Mouse (Mus musculus) stomach, postnatal 0 days (tissue): ENCODE results near the gene Rhebl1. TPM values are rescaled to one million over a fixed set of nuclear protein-coding genes. Genes with fewer than 3 reads are reported as not detected.
A peak's percentile ranks its signal among the peaks of the same experiment; 100 is the strongest.

Source experiments
- ATAC-seq: fragments of 200-750 bp; cut with Nextera tagmentation; 2 replicates; pipeline ENCODE4 v1.8.0; 2017; ENCODE audit not compliant: low FRiP score, low TSS enrichment
- DNase-seq: peaks from one replicate; pipeline ENCODE4 v3.0.0-alpha.2; 2016; ENCODE audit warnings: low spot score
- H3K27ac ChIP-seq: fragments of 300-500 bp; sonication (generic); replicated peaks from 2 replicates; pipeline ENCODE4 v1.5.1; 2014; ENCODE audit warnings: mild to moderate bottlenecking, control low read depth
- H3K27me3 ChIP-seq: fragments of 300-500 bp; sonication (generic); 2 replicates; pipeline ENCODE4 v1.6.1; 2014; ENCODE audit warnings: low read length; ENCODE audit not compliant: control insufficient read depth, insufficient read depth
- H3K36me3 ChIP-seq: fragments of 300-500 bp; sonication (generic); 2 replicates; pipeline ENCODE4 v1.6.1; 2014; ENCODE audit warnings: low read length, mixed read lengths; ENCODE audit not compliant: control insufficient read depth, insufficient read depth
- H3K4me1 ChIP-seq: fragments of 300-500 bp; sonication (generic); replicated peaks from 2 replicates; pipeline ENCODE4 v1.6.1; 2014; ENCODE audit warnings: antibody characterized with exemption; ENCODE audit not compliant: control insufficient read depth, insufficient read depth
- H3K4me2 ChIP-seq: fragments of 300-500 bp; sonication (generic); replicated peaks from 2 replicates; pipeline ENCODE4 v1.6.1; 2014; ENCODE audit warnings: low read depth, mild to moderate bottlenecking, control low read depth, moderate library complexity
- H3K4me3 ChIP-seq: fragments of 300-500 bp; sonication (generic); 2 replicates; pipeline ENCODE4 v1.5.1; 2014; ENCODE audit warnings: low read depth, low read length, control low read depth
- H3K9ac ChIP-seq: fragments of 300-500 bp; sonication (generic); 2 replicates; pipeline ENCODE4 v1.6.1; 2014; ENCODE audit warnings: mild to moderate bottlenecking, low read length, control low read depth, mixed read lengths
- H3K9me3 ChIP-seq: fragments of 300-500 bp; sonication (generic); 2 replicates; pipeline ENCODE4 v1.6.1; 2016; ENCODE audit warnings: low read length; ENCODE audit not compliant: control insufficient read depth
- CTCF ChIP-seq: IDR thresholded peaks from 2 replicates; pipeline ENCODE4 v1.5.1; 2016; ENCODE audit warnings: antibody characterized with exemption, low read depth, mild to moderate bottlenecking, moderate library complexity
- EP300 ChIP-seq: optimal IDR thresholded peaks from 2 replicates; pipeline ENCODE3; 2016; ENCODE audit warnings: antibody characterized with exemption
- WGBS: fragments of 180-500 bp; shearing (Covaris S2); extraction: QIAGEN DNeasy Blood & Tissue Kit; methylation state at CpG from one replicate; pipeline ENCODE4 v1.1.7; 2014; 5-methylcytosine and 5-hydroxymethylcytosine counted together
- polyA plus RNA-seq: library from polyadenylated mRNA; unstranded; fragments of >200 nt; fragmentation: Nextera tagmentation; extraction: Ambion mirVana; gene quantifications from 2 replicates; pipeline ENCODE4 v1.2.1, GENCODE M21; 2015

Rhebl1 gene
- polyA plus RNA-seq, 1 experiment from 2014 or later = 4.1 TPM

DNA sequence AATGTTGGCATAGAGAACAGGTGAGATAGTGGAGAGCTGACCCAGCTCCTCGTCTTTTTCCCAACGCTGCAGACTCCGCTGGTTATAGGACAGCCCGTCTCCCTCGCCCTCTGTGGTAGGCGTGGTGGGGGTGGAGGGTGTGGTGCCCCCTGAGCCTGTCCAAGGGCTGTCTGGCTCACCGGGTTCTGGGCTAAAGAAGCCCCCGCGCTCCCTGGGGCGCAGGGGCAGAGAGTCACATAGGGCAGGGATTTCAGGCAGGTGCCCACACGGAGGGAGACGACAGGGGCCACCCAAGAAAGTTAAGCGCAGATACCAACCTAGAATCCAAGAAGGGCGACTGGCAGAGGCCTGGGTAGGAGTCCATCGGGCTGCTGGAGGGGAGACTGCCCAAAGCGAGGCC, 40.1 kb downstream of the Rhebl1 start:
- WGBS = 82% methylated on average over 16 of the region's 16 CpGs
- TF ChIP-seq CTCF (no peak), EP300 (no peak)
- Histone ChIP-seq H3K36me3 (peaks cover 73% of the 10 kb centered on the region), H3K27me3 (no peaks in the 10 kb centered on the region), H3K27ac (no peak overlapping the region), H3K4me3 (no peak overlapping the region), H3K4me1 (no peaks in the 10 kb centered on the region), H3K9me3 (no peaks in the 10 kb centered on the region), H3K4me2 (no peak overlapping the region), H3K9ac (no peak overlapping the region)
- ATAC-seq (no peak), DNase-seq (no peak)

- Histone ChIP-seq H3K9ac (no peak overlapping the region), H3K27me3 (no peaks in the 10 kb centered on the region), H3K4me2 (no peak overlapping the region), H3K27ac (no peak overlapping the region), H3K4me1 (no peaks in the 10 kb centered on the region), H3K4me3 (no peak overlapping the region), H3K9me3 (no peaks in the 10 kb centered on the region), H3K36me3 (peaks cover 72% of the 10 kb centered on the region)
- WGBS = 91% methylated on average over 28 of the region's 28 CpGs
- TF ChIP-seq CTCF (no peak), EP300 (no peak)
- DNase-seq = no peak
- ATAC-seq = 0 out of 2 replicates have a peak, but pooled peaks have one; percentile 13
These were observed 41.0 kb downstream of the Rhebl1 start for GRCm38 (mm10) chr15:98853161-98853937.

GRCm38 (mm10) chr15:98852733-98853132, 41.6 kb downstream of the Rhebl1 start:
- 84% methylated on average over 9 of the region's 9 CpGs for WGBS
- Histone ChIP-seq H3K9me3 (no peaks in the 10 kb centered on the region), H3K36me3 (peaks cover 72% of the 10 kb centered on the region), H3K4me2 (no peak overlapping the region), H3K4me1 (no peaks in the 10 kb centered on the region), H3K27ac (no peak overlapping the region), H3K4me3 (no peak overlapping the region), H3K9ac (no peak overlapping the region), H3K27me3 (no peaks in the 10 kb centered on the region)
- TF ChIP-seq CTCF = no peak
- no peak for TF ChIP-seq EP300
- 0 out of 2 replicates have a peak, but pooled peaks have one; percentile 14 for ATAC-seq
- DNase-seq = no peak

DNA sequence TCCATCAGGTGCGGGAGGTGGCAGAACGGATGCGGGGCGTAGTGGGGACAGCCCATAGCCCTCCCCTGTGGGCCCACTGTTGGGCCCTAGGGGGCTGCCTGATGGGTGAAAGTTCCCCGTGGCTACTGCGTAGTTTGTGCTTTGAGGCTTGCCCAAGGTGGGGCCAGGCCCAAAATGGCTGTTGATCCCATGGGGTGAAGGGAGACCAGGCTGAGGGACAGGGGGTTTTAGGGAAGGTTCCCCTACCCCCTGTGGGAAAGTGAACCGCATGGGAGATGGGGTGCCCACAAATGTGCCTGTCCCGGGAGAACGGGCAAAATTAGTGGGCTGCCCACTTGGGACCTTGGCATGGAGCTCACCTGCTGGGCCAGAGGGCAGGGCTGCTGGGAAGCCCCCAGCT, 42.3 kb downstream of the Rhebl1 start:
- no peak overlapping the region for H3K4me3 ChIP-seq
- H3K27me3 ChIP-seq = no peaks in the 10 kb centered on the region
- H3K27ac ChIP-seq = no peak overlapping the region
- no peak overlapping the region for H3K9ac ChIP-seq
- H3K36me3 ChIP-seq = peaks cover 70% of the 10 kb centered on the region
- 90% methylated on average over 9 of the region's 9 CpGs for WGBS
- ATAC-seq = no peak
- DNase-seq = no peak
- TF ChIP-seq EP300 (no peak), CTCF (no peak)
- H3K9me3 ChIP-seq = no peaks in the 10 kb centered on the region
- no peaks in the 10 kb centered on the region for H3K4me1 ChIP-seq
- no peak overlapping the region for H3K4me2 ChIP-seq

DNA sequence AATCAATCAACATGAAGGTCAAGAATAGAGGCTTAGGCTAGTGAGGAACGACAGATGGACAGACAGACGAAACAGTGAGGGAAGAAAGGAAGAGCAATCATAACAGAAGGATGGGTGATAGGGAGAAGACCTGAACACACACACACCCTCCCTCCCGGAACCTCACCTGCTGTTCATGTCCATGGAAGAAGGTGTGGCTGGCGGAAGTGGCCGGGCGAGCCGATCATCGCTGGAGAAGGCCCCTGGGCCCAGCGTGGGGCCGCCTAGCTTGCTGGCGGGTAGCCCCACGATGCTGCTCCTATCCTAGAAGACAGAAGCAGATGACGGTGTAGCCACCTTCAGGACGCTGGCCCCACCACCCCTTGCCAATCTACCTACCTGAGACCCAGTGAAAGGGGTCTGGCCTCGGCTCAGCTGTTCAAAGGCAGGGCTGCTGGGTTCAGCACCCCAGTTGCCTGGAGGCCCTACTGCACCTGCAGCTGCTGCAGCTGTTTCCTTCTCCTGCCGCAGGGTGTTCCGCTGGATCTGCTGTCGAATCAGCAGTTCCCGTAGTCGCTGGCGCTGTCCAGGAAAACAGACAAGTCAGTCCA, 43.0 kb downstream of the Rhebl1 start:
- Histone ChIP-seq H3K4me2 (no peak overlapping the region), H3K27me3 (no peaks in the 10 kb centered on the region), H3K9ac (no peak overlapping the region), H3K4me3 (no peak overlapping the region), H3K27ac (no peak overlapping the region), H3K36me3 (peaks cover 66% of the 10 kb centered on the region), H3K4me1 (no peaks in the 10 kb centered on the region), H3K9me3 (no peaks in the 10 kb centered on the region)
- ATAC-seq (no peak), DNase-seq (no peak)
- 84% methylated on average over 21 of the region's 21 CpGs for WGBS
- TF ChIP-seq EP300 = no peak
- no peak for TF ChIP-seq CTCF

GRCm38 (mm10) chr15:98850668-98851067, 43.7 kb downstream of the Rhebl1 start:
- Histone ChIP-seq H3K36me3 (peaks cover 71% of the 10 kb centered on the region), H3K9ac (no peak overlapping the region), H3K4me2 (no peak overlapping the region), H3K9me3 (no peaks in the 10 kb centered on the region), H3K4me3 (no peak overlapping the region), H3K4me1 (no peaks in the 10 kb centered on the region), H3K27me3 (no peaks in the 10 kb centered on the region), H3K27ac (no peak overlapping the region)
- TF ChIP-seq CTCF = no peak
- TF ChIP-seq EP300 = no peak
- WGBS = 88% methylated on average over 14 of the region's 14 CpGs
- no peak for ATAC-seq
- DNase-seq = no peak
